Mouse (Mus musculus): ENCODE measurements at regions not wholly inside any gene's neighbourhood (a gene's known extent, or its start where the extent isn't known, plus 50 kb on each side); places are given as distances from the start of the nearest gene placed in this dataset.

GRCm38 (mm10) chr17:81214844-81215243 lies 150.0 kb upstream of the Thumpd2 start:
- Histone ChIP-seq H3K36me3 (replicated peaks; ENCODE audit: control insufficient read depth, insufficient read depth, low read depth) (no peaks in the 10 kb centered on the region), H3K4me1 (replicated peaks; ENCODE audit: control insufficient read depth in 2 of 2, insufficient read depth in 2 of 2, low read length in 1 of 2) (no peaks in the 10 kb centered on the region), H3K4me2 (ENCODE audit: low read depth) (no peak overlapping the region), H3K4me3 (ENCODE audit: insufficient read depth in 1 of 2, low read depth in 2 of 2, low read length in 2 of 2) (no peak overlapping the region), H3K9ac (replicated peaks) (no peak overlapping the region), H3K9me3 (ENCODE audit: control insufficient read depth, low read length) (no peaks in the 10 kb centered on the region), H3K27ac (no peak overlapping the region), H3K27me3 (ENCODE audit: control insufficient read depth, insufficient read depth, low read length) (no peaks in the 10 kb centered on the region)
- DNase-seq (ENCODE audit: low read depth in 3 of 3, low spot score in 3 of 3) (no peak), ATAC-seq (ENCODE audit: insufficient read depth) (no peak)
- TF ChIP-seq EP300 (IDR thresholded peaks at IDR 0.05; ENCODE audit: low read depth) (no peak), CTCF (IDR thresholded peaks at IDR 0.05; ENCODE audit: low read depth) (no peak)
- 59% methylated on average over 7 of the region's 7 CpGs for WGBS (ENCODE audit: insufficient replicate concordance)

- Histone ChIP-seq H3K4me1 (replicated peaks; ENCODE audit: control insufficient read depth in 2 of 2, insufficient read depth in 2 of 2, low read length in 1 of 2) (no peaks in the 10 kb centered on the region), H3K4me2 (ENCODE audit: low read depth) (no peak overlapping the region), H3K27ac (no peak overlapping the region), H3K27me3 (ENCODE audit: control insufficient read depth, insufficient read depth, low read length) (no peaks in the 10 kb centered on the region), H3K36me3 (replicated peaks; ENCODE audit: control insufficient read depth, insufficient read depth, low read depth) (no peaks in the 10 kb centered on the region), H3K9me3 (ENCODE audit: control insufficient read depth, low read length) (no peaks in the 10 kb centered on the region), H3K4me3 (ENCODE audit: insufficient read depth in 1 of 2, low read depth in 2 of 2, low read length in 2 of 2) (no peak overlapping the region), H3K9ac (replicated peaks) (no peak overlapping the region)
- no peak for DNase-seq (ENCODE audit: low read depth in 3 of 3, low spot score in 3 of 3)
- no peak for TF ChIP-seq CTCF (IDR thresholded peaks at IDR 0.05; ENCODE audit: low read depth)
- no peak for TF ChIP-seq EP300 (IDR thresholded peaks at IDR 0.05; ENCODE audit: low read depth)
- WGBS (ENCODE audit: insufficient replicate concordance): 60% methylated on average over 3 of the region's 3 CpGs
- no peak for ATAC-seq (ENCODE audit: insufficient read depth)
Observed at GRCm38 (mm10) chr17:81212043-81212442, 147.2 kb upstream of the Thumpd2 start.

- H3K4me2 ChIP-seq (ENCODE audit: low read depth): no peak overlapping the region
- no peak overlapping the region for H3K4me3 ChIP-seq (ENCODE audit: insufficient read depth in 1 of 2, low read depth in 2 of 2, low read length in 2 of 2)
- no peaks in the 10 kb centered on the region for H3K36me3 ChIP-seq (replicated peaks; ENCODE audit: control insufficient read depth, insufficient read depth, low read depth)
- H3K27me3 ChIP-seq (ENCODE audit: control insufficient read depth, insufficient read depth, low read length): no peaks in the 10 kb centered on the region
- DNase-seq (ENCODE audit: low read depth in 3 of 3, low spot score in 3 of 3): no peak
- WGBS (ENCODE audit: insufficient replicate concordance): 52% methylated on average over 2 of the region's 2 CpGs
- no peak overlapping the region for H3K9ac ChIP-seq (replicated peaks)
- no peak for TF ChIP-seq EP300 (IDR thresholded peaks at IDR 0.05; ENCODE audit: low read depth)
- no peak for TF ChIP-seq CTCF (IDR thresholded peaks at IDR 0.05; ENCODE audit: low read depth)
- no peaks in the 10 kb centered on the region for H3K4me1 ChIP-seq (replicated peaks; ENCODE audit: control insufficient read depth in 2 of 2, insufficient read depth in 2 of 2, low read length in 1 of 2)
- H3K27ac ChIP-seq: no peak overlapping the region
- ATAC-seq (ENCODE audit: insufficient read depth): no peak
- no peaks in the 10 kb centered on the region for H3K9me3 ChIP-seq (ENCODE audit: control insufficient read depth, low read length)
Observed at GRCm38 (mm10) chr17:81210389-81210788, 145.5 kb upstream of the Thumpd2 start.

GRCm38 (mm10) chr17:81209323-81209722 lies 144.4 kb upstream of the Thumpd2 start:
- H3K27ac ChIP-seq: no peak overlapping the region
- no peak overlapping the region for H3K4me2 ChIP-seq (ENCODE audit: low read depth)
- no peak for DNase-seq (ENCODE audit: low read depth in 3 of 3, low spot score in 3 of 3)
- H3K9ac ChIP-seq (replicated peaks): no peak overlapping the region
- H3K36me3 ChIP-seq (replicated peaks; ENCODE audit: control insufficient read depth, insufficient read depth, low read depth): no peaks in the 10 kb centered on the region
- H3K9me3 ChIP-seq (ENCODE audit: control insufficient read depth, low read length): no peaks in the 10 kb centered on the region
- ATAC-seq (ENCODE audit: insufficient read depth): no peak
- H3K4me3 ChIP-seq (ENCODE audit: insufficient read depth in 1 of 2, low read depth in 2 of 2, low read length in 2 of 2): no peak overlapping the region
- TF ChIP-seq CTCF (IDR thresholded peaks at IDR 0.05; ENCODE audit: low read depth) (no peak), EP300 (IDR thresholded peaks at IDR 0.05; ENCODE audit: low read depth) (no peak)
- H3K4me1 ChIP-seq (replicated peaks; ENCODE audit: control insufficient read depth in 2 of 2, insufficient read depth in 2 of 2, low read length in 1 of 2): no peaks in the 10 kb centered on the region
- no peaks in the 10 kb centered on the region for H3K27me3 ChIP-seq (ENCODE audit: control insufficient read depth, insufficient read depth, low read length)
- 51% methylated on average over 3 of the region's 3 CpGs for WGBS (ENCODE audit: insufficient replicate concordance)

GRCm38 (mm10) chr17:81201052-81201451 lies 136.2 kb upstream of the Thumpd2 start:
- no peaks in the 10 kb centered on the region for H3K4me1 ChIP-seq (replicated peaks; ENCODE audit: control insufficient read depth in 2 of 2, insufficient read depth in 2 of 2, low read length in 1 of 2)
- no peaks in the 10 kb centered on the region for H3K27me3 ChIP-seq (ENCODE audit: control insufficient read depth, insufficient read depth, low read length)
- no peak overlapping the region for H3K27ac ChIP-seq
- H3K9me3 ChIP-seq (ENCODE audit: control insufficient read depth, low read length): no peaks in the 10 kb centered on the region
- DNase-seq (ENCODE audit: low read depth in 3 of 3, low spot score in 3 of 3) (no peak), ATAC-seq (ENCODE audit: insufficient read depth) (no peak)
- H3K4me3 ChIP-seq (ENCODE audit: insufficient read depth in 1 of 2, low read depth in 2 of 2, low read length in 2 of 2): no peak overlapping the region
- no peaks in the 10 kb centered on the region for H3K36me3 ChIP-seq (replicated peaks; ENCODE audit: control insufficient read depth, insufficient read depth, low read depth)
- H3K4me2 ChIP-seq (ENCODE audit: low read depth): no peak overlapping the region
- 51% methylated on average over 8 of the region's 8 CpGs for WGBS (ENCODE audit: insufficient replicate concordance)
- H3K9ac ChIP-seq (replicated peaks): no peak overlapping the region
- TF ChIP-seq EP300 (IDR thresholded peaks at IDR 0.05; ENCODE audit: low read depth): no peak
- no peak for TF ChIP-seq CTCF (IDR thresholded peaks at IDR 0.05; ENCODE audit: low read depth)

Data from liver, embryonic 14.5 days (tissue).